Mouse (Mus musculus): ENCODE results near the gene Mpped2.

GRCm38 (mm10) chr2:106732171-106732570 is 39.1 kb downstream of the Mpped2 start:
- TF ChIP-seq CTCF (conservative IDR thresholded peaks at IDR 0.05; ENCODE audit: low read length) (no peak), POU5F1 (IDR thresholded peaks at IDR 0.05; ENCODE audit: borderline replicate concordance, low read length) (no peak), NANOG (IDR thresholded peaks at IDR 0.05; ENCODE audit: borderline replicate concordance, low read length) (no peak)
